Mouse (Mus musculus): ENCODE results near the gene Tgfbrap1. TPM values are rescaled to one million over a fixed set of nuclear protein-coding genes. Genes with fewer than 3 reads are reported as not detected.

The Tgfbrap1 gene
- polyA plus RNA-seq (2015; fragmentation: Nextera tagmentation; extraction: Ambion mirVana): 10.6 and 11.9 TPM in 2 replicates

DNA sequence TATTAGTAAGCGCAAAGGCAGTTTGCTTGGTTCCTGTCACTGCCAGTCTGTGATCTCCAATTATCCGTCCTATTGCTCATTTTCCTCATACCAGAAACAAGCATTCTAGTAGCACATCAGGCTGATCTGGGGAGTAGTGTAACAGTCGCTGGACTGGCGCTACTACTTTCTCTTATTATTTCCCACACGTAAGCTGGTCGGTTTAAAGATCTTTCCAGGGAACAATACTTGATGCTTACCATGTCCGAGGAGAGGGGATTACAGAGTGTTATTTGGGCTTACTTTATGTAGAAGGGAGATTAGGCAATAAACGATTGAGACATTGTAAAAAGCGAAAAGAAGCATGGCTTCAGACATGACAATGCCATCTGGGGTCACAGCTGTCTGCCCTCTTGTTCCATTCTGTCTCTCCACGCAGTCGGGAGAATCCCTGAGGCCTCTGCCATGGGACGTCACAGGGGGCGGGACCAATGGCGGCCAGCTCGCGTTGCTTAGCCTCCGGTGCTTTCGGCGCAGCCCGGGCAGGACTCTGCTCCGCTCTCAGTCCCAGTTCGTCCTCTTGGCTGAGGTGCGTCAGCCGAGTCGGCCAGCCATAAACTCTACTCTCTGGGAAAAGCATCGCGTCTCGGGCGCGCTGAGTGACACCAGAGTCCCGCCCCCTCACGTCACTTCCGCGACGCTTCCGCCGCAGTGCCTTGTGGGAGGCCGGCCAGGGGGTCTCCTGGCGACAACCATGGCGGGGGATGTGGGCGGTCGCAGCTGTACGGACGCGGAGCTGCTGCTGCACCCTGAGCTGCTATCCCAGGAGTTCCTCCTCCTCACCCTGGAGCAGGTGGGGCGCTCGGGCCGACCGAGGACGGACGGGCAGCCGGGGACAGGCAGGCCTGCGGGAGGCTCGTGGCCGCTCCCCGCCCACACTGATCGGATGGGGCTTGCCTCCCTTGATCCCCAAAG is at the start of gene Tgfbrap1, which contains the start of gene AI597479:
Gene Tgfbrap1, minus strand, starts transcription at position 607 of the 954 bp plus-strand sequence.
Gene AI597479, plus strand, starts transcription at position 680 of the 954 bp plus-strand sequence.
- under 1% methylated on average over 57 of the region's 57 CpGs for WGBS
- ATAC-seq (ENCODE audit: insufficient number of reproducible peaks, low FRiP score, low TSS enrichment, low read depth): peak; percentile 94
- peak within 1 kb of the TSS; percentile 100 for H3K27ac ChIP-seq

DNA sequence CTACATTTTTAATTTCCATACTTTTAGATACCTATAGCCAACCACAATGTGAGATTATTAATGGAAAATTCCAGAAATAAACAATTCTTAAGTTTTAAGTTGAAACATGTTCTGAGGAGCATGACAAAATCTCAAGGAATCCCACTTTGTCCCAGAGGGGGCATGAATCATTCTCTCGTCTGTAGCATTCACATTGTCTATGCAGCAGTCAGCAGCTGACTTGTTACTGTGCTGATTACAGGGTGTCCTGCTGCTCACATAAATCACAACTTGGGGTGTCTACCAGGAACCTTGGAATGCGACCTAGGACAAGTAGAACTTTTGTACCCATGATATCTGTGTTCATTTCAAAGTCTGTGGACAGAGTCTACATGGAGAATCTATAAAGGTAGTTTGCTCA is 49.0 kb upstream of the Tgfbrap1 start:
- no peak overlapping the region for H3K4me3 ChIP-seq
- H3K4me2 ChIP-seq: no peak overlapping the region
- H3K36me3 ChIP-seq: 0 out of 2 replicates have a peak, but pooled peaks cover 2% of the 10 kb centered on the region
- no peaks in the 10 kb centered on the region for H3K9me3 ChIP-seq
- ATAC-seq (ENCODE audit: insufficient number of reproducible peaks, low FRiP score, low TSS enrichment, low read depth): no peak
- no peak overlapping the region for H3K9ac ChIP-seq
- H3K27ac ChIP-seq: no peak overlapping the region
- 43% methylated on average over 2 of the region's 2 CpGs for WGBS
- no peaks in the 10 kb centered on the region for H3K4me1 ChIP-seq
- no peaks in the 10 kb centered on the region for H3K27me3 ChIP-seq

More for the DNA sequence above, at the start of gene Tgfbrap1, which contains the start of gene AI597479:
- Histone ChIP-seq H3K4me3 (peak within 1 kb of the TSS; percentile 68), H3K36me3 (peaks cover 17% of the 10 kb centered on the region), H3K4me2 (peak within 1 kb of the TSS; percentile 69), H3K9me3 (no peaks in the 10 kb centered on the region), H3K27me3 (no peaks in the 10 kb centered on the region), H3K9ac (peak within 1 kb of the TSS; percentile 92), H3K4me1 (peaks cover 6% of the 10 kb centered on the region; the same call in 1 of the 2 replicates)

DNA sequence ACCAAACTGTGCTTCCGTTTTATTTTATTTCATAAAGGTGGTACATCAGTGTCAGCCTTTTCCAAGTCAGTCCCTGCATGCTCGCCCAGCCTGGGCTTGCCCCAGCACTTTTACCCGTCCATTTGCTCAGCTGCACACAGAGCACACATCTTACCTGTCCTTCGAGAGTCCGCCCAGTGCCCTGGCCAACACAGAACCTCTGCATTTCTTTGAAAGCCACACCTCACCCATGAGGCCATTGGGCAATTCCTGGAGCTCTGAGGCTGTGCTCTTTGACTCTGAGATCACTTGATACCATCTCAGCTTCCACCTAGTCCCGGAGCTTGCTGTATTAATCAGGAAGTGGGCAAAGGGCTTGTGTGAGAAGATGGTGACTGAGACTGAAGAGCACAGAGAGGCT is 47.0 kb upstream of the Tgfbrap1 start:
- no peak overlapping the region for H3K9ac ChIP-seq
- H3K27me3 ChIP-seq: no peaks in the 10 kb centered on the region
- H3K9me3 ChIP-seq: no peaks in the 10 kb centered on the region
- H3K27ac ChIP-seq: no peak overlapping the region
- no peak for ATAC-seq (ENCODE audit: insufficient number of reproducible peaks, low FRiP score, low TSS enrichment, low read depth)
- no peaks in the 10 kb centered on the region for H3K4me1 ChIP-seq
- H3K4me2 ChIP-seq: no peak overlapping the region
- H3K4me3 ChIP-seq: no peak overlapping the region
- 0 out of 2 replicates have a peak, but pooled peaks cover 2% of the 10 kb centered on the region for H3K36me3 ChIP-seq
- WGBS: 74% methylated on average over 6 of the region's 6 CpGs

DNA sequence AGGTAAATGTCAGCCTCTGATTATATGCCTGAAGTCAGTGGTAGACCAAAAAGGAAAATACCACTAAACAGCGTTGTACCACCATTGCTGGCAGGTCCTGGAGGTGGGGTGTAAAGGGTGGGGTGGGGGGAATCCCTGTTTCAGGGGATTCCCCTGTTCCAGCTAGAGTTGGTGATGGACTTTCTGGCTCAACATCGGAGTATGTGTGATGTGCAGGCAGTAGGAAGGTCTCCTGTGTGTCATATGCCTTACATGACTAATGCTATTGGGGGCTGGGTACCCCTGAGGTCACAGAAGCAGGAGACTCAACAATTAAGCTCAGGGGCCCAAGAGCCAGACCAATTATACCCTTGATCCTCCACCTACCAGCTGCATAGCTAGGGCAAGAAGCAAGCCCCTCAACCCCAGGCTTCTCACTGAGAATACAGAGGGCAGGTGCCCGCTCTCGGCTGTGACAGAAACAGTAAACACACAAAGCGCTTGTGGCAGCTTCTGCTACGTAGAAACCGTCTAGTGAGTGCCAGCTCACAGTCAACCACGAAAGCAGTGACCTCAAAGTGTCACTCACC is 46.0 kb upstream of the Tgfbrap1 start:
- Histone ChIP-seq H3K4me2 (no peak overlapping the region), H3K9me3 (no peaks in the 10 kb centered on the region), H3K36me3 (0 out of 2 replicates have a peak, but pooled peaks cover 2% of the 10 kb centered on the region), H3K9ac (no peak overlapping the region), H3K4me3 (no peak overlapping the region), H3K4me1 (no peaks in the 10 kb centered on the region), H3K27ac (no peak overlapping the region), H3K27me3 (no peaks in the 10 kb centered on the region)
- WGBS: 88% methylated on average over 8 of the region's 8 CpGs
- no peak for ATAC-seq (ENCODE audit: insufficient number of reproducible peaks, low FRiP score, low TSS enrichment, low read depth)

DNA sequence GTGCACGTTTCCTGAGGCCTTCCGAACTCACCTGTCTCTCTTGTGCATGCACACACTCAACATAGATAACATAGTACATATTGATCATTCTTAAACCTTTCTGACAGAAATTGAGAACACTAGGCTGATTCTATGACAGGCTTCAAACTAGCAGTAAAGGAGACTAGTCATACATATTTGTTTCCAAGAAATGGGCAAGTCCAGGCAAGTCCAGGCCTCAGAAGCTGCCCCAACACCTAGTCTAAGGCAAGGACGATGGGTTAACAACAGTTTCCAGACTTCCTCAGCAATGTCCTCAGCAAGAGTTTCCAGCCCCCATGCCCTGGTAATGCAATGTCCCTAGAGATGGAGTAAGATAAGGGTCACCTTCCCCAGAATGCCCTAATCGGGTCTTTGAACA is 45.4 kb upstream of the Tgfbrap1 start:
- no peak for ATAC-seq (ENCODE audit: insufficient number of reproducible peaks, low FRiP score, low TSS enrichment, low read depth)
- Histone ChIP-seq H3K27ac (no peak overlapping the region), H3K4me2 (no peak overlapping the region), H3K9ac (no peak overlapping the region), H3K36me3 (no peaks in the 10 kb centered on the region), H3K4me3 (no peak overlapping the region), H3K4me1 (no peaks in the 10 kb centered on the region), H3K27me3 (no peaks in the 10 kb centered on the region), H3K9me3 (no peaks in the 10 kb centered on the region)
- whole genome bisulfite sequencing: 91% methylated on average over 4 of the region's 4 CpGs

DNA sequence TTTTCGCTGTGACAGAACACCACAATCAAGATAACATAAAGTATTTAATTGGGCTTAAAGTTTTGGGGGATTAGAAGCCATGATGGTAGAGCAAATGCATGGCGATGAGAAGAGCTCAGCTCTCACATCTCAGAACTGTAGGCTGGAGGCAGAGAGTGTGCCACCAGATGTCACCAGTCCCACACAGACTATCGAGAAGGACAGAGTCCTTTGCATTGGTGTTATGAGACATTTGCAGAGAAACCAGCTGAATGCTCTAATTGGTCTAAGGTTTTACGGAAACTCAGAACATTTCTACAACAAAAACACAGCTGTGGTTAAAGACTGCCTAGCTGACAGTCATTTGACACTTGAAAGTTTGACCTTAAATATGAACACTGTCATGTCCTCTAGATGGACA is 44.8 kb upstream of the Tgfbrap1 start:
- Histone ChIP-seq H3K4me1 (no peaks in the 10 kb centered on the region), H3K27me3 (no peaks in the 10 kb centered on the region), H3K27ac (no peak overlapping the region), H3K4me2 (no peak overlapping the region), H3K9ac (no peak overlapping the region), H3K36me3 (no peaks in the 10 kb centered on the region), H3K9me3 (no peaks in the 10 kb centered on the region), H3K4me3 (no peak overlapping the region)
- ATAC-seq (ENCODE audit: insufficient number of reproducible peaks, low FRiP score, low TSS enrichment, low read depth): no peak
- WGBS: 77% methylated on average over 4 of the region's 4 CpGs

DNA sequence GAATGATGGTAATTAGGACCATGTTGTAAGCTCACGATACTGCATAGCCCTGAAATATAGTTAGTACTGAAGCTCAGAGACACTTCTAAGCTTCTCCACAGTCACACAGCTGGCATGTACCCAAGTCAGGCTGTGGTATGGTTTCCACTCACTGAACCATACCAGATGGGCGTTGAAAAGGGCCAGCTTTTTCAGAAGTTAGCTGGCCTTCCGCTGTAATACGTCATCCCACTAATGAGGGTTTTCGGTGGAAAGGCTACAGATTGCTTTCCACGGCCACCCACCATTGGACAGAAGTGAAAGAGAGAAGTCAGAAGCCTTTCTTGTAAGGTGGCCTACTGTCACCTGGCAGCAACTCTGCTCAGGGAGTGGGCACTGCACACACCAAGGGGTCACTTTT is 44.4 kb upstream of the Tgfbrap1 start:
- no peak for ATAC-seq (ENCODE audit: insufficient number of reproducible peaks, low FRiP score, low TSS enrichment, low read depth)

DNA sequence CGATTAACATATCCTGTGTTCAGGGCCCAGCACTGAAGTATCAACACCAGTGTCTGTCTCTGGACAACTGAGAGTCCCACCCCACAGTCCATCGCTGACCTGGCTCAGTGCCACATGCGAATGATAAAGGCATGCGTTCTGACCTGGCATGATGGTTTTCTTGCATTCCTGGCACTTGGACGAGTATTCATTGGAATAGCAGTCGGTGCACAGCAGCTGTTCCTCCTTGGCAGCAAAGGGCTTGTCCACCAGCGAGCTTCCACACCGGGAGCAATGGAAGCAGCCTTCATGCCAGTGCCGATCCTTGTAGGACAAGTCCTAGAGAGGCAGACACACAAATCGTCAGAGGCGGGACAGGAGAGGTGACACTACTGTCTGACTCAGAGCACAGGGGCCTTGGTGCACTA is 43.1 kb upstream of the Tgfbrap1 start:
- Histone ChIP-seq H3K27ac (no peak overlapping the region), H3K9ac (no peak overlapping the region), H3K27me3 (no peaks in the 10 kb centered on the region), H3K4me3 (no peak overlapping the region), H3K36me3 (0 out of 2 replicates have a peak, but pooled peaks cover 3% of the 10 kb centered on the region), H3K4me1 (no peaks in the 10 kb centered on the region), H3K4me2 (no peak overlapping the region), H3K9me3 (no peaks in the 10 kb centered on the region)
- 62% methylated on average over 11 of the region's 11 CpGs for WGBS
- ATAC-seq (ENCODE audit: insufficient number of reproducible peaks, low FRiP score, low TSS enrichment, low read depth): peak; percentile 67; the same call in 1 of the 2 replicates

More for the DNA sequence above, 44.4 kb upstream of the Tgfbrap1 start:
- Histone ChIP-seq H3K9ac (no peak overlapping the region), H3K4me3 (no peak overlapping the region), H3K4me1 (no peaks in the 10 kb centered on the region), H3K4me2 (no peak overlapping the region), H3K36me3 (no peaks in the 10 kb centered on the region), H3K27ac (no peak overlapping the region), H3K27me3 (no peaks in the 10 kb centered on the region), H3K9me3 (no peaks in the 10 kb centered on the region)
- whole genome bisulfite sequencing: 67% methylated on average over 6 of the region's 6 CpGs

DNA sequence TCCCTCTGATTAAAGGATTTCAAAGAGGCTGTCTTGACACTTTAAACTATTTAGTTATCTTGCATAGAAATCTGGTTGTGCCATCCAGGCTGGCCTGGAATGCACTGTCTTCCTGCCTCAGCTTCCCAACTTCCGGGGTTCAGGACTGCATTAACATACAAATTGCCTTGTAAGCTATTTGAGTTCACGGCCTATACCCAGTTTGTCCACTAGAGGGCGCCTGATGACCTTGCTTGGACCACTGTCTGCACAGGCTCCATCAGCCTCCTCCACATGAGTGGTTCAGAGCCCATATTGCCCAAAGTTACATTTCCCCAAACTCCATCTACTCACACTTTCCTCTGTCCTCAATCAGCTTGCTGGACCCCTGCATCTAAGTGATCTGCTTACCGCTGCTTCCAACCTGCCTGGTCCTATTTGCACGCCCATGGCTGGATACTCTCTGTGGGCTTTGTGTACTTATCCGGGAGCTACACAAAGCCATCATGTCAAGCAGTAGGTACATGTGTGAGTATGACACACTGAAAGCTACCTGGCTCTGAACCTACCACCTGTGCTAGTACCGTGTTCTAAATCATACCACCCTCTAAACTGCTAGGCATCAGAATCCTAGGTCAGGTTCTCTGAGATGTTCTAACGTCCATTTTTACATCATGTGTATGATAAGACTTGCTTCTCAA is 41.3 kb upstream of the Tgfbrap1 start:
- no peaks in the 10 kb centered on the region for H3K9me3 ChIP-seq
- H3K4me3 ChIP-seq: no peak overlapping the region
- H3K9ac ChIP-seq: no peak overlapping the region
- no peaks in the 10 kb centered on the region for H3K4me1 ChIP-seq
- no peak overlapping the region for H3K27ac ChIP-seq
- 0 out of 2 replicates have a peak, but pooled peaks cover 4% of the 10 kb centered on the region for H3K36me3 ChIP-seq
- 55% methylated on average over 8 of the region's 8 CpGs for WGBS
- no peak overlapping the region for H3K4me2 ChIP-seq
- no peak for ATAC-seq (ENCODE audit: insufficient number of reproducible peaks, low FRiP score, low TSS enrichment, low read depth)
- no peaks in the 10 kb centered on the region for H3K27me3 ChIP-seq

DNA sequence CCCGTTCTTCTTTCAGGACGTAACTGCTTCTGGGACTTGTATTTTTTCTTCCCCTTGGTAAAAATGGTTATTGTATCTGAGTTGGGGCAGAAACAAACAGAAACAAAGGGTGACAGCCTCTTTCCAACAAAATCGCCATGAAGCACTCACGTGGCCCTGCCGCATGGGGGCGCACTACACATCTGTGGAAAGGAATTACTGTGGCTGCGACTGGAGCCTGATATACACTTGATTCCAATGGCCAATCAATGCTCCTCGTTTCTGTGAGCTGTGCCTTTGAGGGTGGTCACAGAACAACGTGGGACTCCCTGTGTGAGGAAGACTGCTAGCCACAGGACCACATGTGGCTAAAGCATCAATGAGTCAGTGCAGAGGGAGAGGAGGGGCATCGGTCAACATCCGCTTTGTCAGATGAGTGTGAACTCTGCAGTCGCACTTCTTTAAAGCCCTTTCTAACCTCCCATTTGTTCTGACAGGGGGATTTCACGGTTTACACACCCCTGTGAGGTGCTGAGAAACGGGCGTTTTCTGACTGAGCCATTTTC is 39.9 kb upstream of the Tgfbrap1 start:
- H3K27me3 ChIP-seq: no peaks in the 10 kb centered on the region
- H3K27ac ChIP-seq: no peak overlapping the region
- H3K4me2 ChIP-seq: no peak overlapping the region
- WGBS: 69% methylated on average over 15 of the region's 15 CpGs
- no peak for ATAC-seq (ENCODE audit: insufficient number of reproducible peaks, low FRiP score, low TSS enrichment, low read depth)
- no peak overlapping the region for H3K4me3 ChIP-seq
- H3K9ac ChIP-seq: no peak overlapping the region
- no peaks in the 10 kb centered on the region for H3K4me1 ChIP-seq
- H3K36me3 ChIP-seq: 0 out of 2 replicates have a peak, but pooled peaks cover 6% of the 10 kb centered on the region
- H3K9me3 ChIP-seq: no peaks in the 10 kb centered on the region

DNA sequence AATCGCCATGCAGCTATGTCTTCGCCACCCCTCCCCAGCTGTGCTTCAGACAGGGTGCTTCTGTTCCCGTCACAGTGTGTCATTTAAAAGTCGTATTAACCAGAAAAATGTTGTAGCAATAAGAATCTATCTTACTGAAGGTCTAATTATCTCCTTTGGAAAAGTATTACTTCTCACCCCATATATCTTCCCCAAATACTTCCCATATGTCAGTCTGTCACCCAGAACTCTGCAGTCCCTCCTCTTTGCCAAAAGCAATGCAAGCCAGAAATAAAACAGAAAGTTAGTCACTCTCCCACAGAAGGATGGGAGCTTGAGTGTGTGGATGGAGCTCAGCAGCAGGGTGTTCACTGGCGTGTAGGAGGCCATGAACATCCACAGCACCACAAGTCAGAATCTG is 38.9 kb upstream of the Tgfbrap1 start:
- ATAC-seq (ENCODE audit: insufficient number of reproducible peaks, low FRiP score, low TSS enrichment, low read depth): no peak
- WGBS: 59% methylated on average over 5 of the region's 5 CpGs
- no peaks in the 10 kb centered on the region for H3K4me1 ChIP-seq

More for the DNA sequence above, 38.9 kb upstream of the Tgfbrap1 start:
- H3K27ac ChIP-seq: no peak overlapping the region
- H3K36me3 ChIP-seq: 0 out of 2 replicates have a peak, but pooled peaks cover 6% of the 10 kb centered on the region
- H3K9ac ChIP-seq: no peak overlapping the region
- H3K4me3 ChIP-seq: no peak overlapping the region
- H3K27me3 ChIP-seq: no peaks in the 10 kb centered on the region
- H3K4me2 ChIP-seq: no peak overlapping the region
- H3K9me3 ChIP-seq: no peaks in the 10 kb centered on the region
